Mouse (Mus musculus) heart, postnatal 0 days (tissue): Measurements from ENCODE around the gene Ccdc96.

Experiments used
- CTCF ChIP-seq: IDR thresholded peaks from 2 replicates; pipeline ENCODE4 v1.5.1; 2016; ENCODE audit warnings: antibody characterized with exemption, control low read depth, low read depth
- EP300 ChIP-seq: IDR thresholded peaks from 2 replicates; pipeline ENCODE4 v1.6.1; 2016; ENCODE audit warnings: antibody characterized with exemption, low read depth

GRCm38 (mm10) chr5:36464709-36465661, 19.4 kb upstream of the Ccdc96 start, which contains the start of gene Grpel1:
- TF ChIP-seq CTCF (no peak), EP300 (no peak)
